Mouse (Mus musculus): ENCODE data around the gene Zfp114.

DNA sequence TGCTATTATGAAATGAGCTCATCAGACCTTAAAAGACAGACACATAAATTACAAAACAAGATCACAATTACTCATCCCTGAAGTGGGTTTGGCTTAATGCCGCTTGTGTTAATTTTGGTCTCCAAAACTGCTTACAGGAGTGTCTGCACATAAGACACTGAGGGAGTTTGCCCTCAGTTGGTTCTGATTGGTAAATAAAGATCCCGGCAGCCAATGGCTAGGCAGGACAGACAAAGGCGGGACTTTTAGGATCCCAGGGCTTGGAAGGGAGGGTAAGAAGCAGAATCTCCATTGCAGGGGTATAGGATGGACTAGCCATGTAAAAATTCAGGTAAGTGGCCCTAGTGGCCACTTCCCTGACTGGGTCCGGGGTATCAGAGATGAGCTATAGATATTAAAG is 22.1 kb downstream of the Zfp114 start:
- TF ChIP-seq POLR2A (IDR thresholded peaks at IDR 0.05; ENCODE audit: low read depth, low read length) (no peak), CTCF (IDR thresholded peaks at IDR 0.05; ENCODE audit: extremely low read depth, insufficient read depth, insufficient read length, insufficient replicate concordance) (no peak)

Data from spleen, adult 2 months (tissue).